Mouse (Mus musculus) testis, postnatal 14 days (tissue): Measurements from ENCODE around the gene Gpr142.

Source experiments
- DNase-seq: peaks from one replicate; pipeline ENCODE4 v3.0.0; 2021; ENCODE audit warnings: low spot score

The Gpr142 gene

GRCm38 (mm10) chr11:114844464-114845220 lies 45.9 kb downstream of the Gpr142 start:
- DNase-seq: peak; percentile 34

GRCm38 (mm10) chr11:114846336-114846735 lies 47.6 kb downstream of the Gpr142 start:
- DNase-seq: no peak

DNA sequence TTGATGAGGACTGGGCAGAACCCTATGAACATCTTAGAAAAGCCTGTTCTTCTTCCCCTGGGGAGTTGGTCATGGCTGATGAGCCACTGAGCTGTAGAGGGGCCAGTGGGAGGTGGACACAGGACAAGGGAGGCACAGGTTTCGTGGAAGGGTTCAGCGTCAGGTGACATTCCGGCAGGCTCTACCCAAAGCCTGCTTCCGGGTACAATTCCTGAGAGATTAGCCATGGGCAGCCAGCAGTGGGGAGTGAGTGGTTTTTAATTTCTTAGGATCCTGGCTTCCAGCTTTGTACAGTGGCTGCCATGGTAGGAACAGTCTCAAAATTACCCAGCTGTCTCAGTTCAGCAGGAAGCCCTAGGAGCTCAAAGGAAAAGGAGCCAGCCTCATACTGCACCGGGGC lies 48.3 kb downstream of the Gpr142 start:
- no peak for DNase-seq

GRCm38 (mm10) chr11:114849572-114849971 lies 50.8 kb downstream of the Gpr142 start:
- no peak for DNase-seq

DNA sequence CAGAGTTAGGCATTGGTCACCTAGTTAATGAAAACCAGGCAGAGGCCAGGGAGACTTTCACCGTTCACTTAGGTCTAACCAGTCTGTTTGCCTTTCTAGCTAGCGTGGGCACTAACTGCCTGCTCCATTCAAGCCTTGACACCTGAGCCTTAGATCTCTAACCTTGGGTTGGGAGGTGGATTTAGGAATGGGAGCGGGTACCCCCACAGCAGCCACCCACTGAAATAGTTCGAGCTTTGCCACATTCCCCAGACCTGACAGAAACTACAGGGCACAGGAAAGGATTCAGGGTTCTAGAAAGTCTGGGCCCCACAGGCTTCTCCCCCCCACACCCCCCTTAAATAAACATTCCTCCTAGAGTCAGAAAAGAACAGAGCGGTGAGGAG lies 51.3 kb downstream of the Gpr142 start:
- DNase-seq: no peak

DNA sequence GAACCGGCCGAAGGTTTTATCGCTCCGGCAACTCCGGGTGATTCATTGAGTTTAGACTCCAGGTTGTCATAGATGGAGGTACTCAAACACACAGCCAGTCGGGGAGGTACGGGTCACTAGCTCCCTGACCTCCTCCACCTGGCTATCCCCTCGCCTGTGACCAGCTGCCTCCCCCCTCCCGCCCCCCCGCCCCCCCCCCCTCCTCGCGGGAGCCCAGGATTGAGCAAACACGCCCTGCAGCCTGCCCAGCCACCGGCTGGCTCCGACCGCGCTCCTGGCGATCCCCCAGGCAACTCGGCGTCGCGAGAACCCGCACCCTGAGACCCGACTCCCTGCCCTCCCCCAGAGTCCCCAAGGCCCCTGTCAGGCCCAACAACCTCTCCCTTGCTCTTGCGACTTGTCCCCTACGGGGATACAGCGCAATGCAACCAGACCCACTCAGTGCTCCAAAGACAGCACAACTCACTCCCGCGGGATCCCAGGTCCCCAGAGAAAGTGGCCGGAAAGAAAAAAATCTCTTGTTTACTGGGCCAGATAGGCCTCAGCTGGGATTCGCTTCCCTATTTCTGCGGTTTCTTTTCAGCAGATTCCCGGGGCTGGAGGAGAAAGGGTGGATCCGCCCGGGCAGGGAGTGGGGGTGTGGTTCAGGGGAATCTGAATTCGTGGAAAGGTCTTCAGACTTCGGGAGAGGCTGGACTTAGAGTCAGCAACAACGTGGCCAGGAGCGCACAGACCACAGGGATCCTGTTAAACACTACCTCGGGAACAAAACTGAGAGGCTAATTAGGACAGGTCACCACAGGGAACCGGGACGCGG lies 51.9 kb downstream of the Gpr142 start, which contains the start of gene Gprc5c:
Gene Gprc5c (plus strand): TSS at position 701 of the 817 bp plus-strand sequence.
- DNase-seq: no peak

DNA sequence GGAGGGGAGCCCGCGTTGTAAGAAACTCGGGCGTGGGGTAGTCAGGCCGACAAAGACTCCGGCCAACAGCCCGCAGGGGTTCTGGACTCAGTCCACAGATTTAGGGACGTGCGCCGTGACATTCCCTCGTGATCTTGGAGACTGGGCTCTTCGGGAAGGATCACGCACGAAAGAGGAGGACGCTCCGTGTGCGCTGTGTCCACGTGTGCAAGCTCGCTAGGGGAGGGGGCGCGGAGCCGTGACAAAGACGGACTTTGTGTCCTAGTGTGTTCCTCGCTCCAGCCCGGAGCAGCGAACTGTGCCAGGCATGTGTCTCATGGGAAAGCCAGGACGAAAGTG lies 52.5 kb downstream of the Gpr142 start:
- no peak for DNase-seq

GRCm38 (mm10) chr11:114851608-114852310 lies 53.0 kb downstream of the Gpr142 start:
- peak; percentile 48 for DNase-seq

DNA sequence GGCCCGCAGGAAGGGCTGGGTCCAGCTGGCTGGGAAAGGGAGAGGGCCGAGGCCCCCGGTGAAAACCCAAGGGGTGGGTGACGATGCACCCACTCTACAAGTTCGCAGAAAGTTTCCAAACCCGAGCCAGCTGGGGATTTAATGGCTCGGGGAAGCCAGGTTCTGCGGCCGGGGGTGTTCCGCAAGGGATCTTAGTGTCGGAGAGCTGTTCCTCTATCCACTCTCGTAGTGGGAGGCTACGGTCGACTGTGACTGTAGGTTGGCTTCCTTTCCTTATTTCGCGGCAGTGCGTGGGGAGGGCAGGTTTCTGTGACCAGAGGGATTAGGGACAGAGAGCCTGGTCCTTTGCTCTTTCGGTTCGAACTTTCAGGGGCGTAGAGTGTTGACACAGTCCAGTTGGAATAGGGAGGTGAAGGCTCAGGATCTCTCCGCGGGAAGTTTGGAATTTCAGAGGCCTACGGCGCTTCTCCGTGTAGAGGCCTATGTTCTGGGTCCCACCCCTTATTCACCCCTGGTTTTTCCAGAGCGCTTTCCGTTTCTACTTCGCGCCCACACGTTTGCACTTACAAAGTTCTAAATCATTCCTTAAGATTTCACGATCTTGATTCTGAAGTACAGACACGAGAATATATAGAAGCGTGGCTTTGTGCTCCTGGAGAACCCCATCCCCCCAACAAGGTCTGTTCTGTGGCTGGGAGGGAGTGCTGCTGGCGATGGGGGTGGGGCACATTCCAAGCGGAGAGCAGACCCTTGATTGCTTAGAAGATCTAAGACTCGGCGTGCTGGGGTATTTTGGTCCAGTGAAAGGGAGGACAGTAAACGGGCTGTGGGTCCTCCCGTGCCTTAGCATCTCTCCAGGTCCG lies 53.8 kb downstream of the Gpr142 start:
- DNase-seq: no peak

GRCm38 (mm10) chr11:114853174-114853838 lies 54.6 kb downstream of the Gpr142 start:
- DNase-seq: no peak

DNA sequence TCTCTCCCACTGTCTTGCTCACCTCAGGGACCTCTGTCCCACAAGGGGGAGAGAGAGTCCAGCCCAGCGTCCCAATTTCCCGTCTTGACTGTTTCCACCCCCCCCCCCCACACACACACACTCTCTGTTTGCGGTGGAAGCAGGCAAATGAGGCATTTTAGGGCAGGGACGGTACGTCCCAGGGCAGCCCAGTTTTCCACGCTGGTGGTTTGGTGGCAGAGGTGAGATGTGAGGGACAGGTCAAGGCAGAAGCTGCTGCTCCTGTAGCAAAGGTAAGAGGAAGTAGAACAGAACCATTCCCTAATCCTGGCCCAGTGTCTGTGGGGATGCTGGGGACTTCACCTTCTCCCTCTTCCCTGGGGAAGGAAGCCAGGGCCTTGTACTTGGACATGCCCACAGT lies 55.9 kb downstream of the Gpr142 start:
- DNase-seq: no peak

- no peak for DNase-seq
Measured at GRCm38 (mm10) chr11:114856125-114856524, 57.4 kb downstream of the Gpr142 start.
